Mouse (Mus musculus) left cerebral cortex, adult 2 months (tissue): ENCODE data around the gene Frmd4b. TPM values are rescaled to one million over a fixed set of nuclear protein-coding genes. Genes with fewer than 3 reads are reported as not detected.
A peak's percentile ranks its signal among the peaks of the same experiment; 100 is the strongest.

Experiments
- DNase-seq, 2 experiments: peaks; one replicate each; pipeline ENCODE4 v3.0.0; 2021 to 2022; ENCODE audit warnings: low spot score in 2 of 2, mixed read lengths in 1 of 2; ENCODE audit errors: extremely low spot score in 1 of 2
- H3K27ac ChIP-seq: fragments of 200-600 bp; 2 replicates; pipeline ENCODE4 v1.8.1; 2022
- H3K4me3 ChIP-seq: fragments of 200-600 bp; 2 replicates; pipeline ENCODE4 v1.8.1; 2022
- CTCF ChIP-seq: fragments of 200-600 bp; IDR thresholded peaks from 2 replicates; pipeline ENCODE4 v1.8.1; 2022; ENCODE audit warnings: antibody characterized with exemption, mild to moderate bottlenecking, moderate library complexity
- intact Hi-C: fragments of 180-260 bp; cut with DNase I; formaldehyde crosslinking; loops from one replicate; pipeline ENCODE4 v1.15.1; 2025
- total RNA-seq, 2 experiments: library from RNA; stranded (reverse); gene quantifications; 2 replicates each; pipeline ENCODE4 v1.2.3; 2021

The Frmd4b gene
- total RNA-seq, 2 experiments from 2014 or later, result 14.2 to 15.6 TPM

- no peak overlapping the region for H3K27ac ChIP-seq
- no peak for TF ChIP-seq CTCF
- intact Hi-C loops, result no loop called here
Observed at GRCm38 (mm10) chr6:97341628-97342027, 275.7 kb downstream of the Frmd4b start.

GRCm38 (mm10) chr6:97341148-97341547 lies 276.2 kb downstream of the Frmd4b start:
- intact Hi-C loops, result no loop called here
- Histone ChIP-seq H3K4me3 (no peak overlapping the region), H3K27ac (no peak overlapping the region)
- no peak for TF ChIP-seq CTCF
- no peak for DNase-seq

More at GRCm38 (mm10) chr6:97341628-97342027, 275.7 kb downstream of the Frmd4b start:
- H3K4me3 ChIP-seq, result no peak overlapping the region
- DNase-seq, result no peak

DNA sequence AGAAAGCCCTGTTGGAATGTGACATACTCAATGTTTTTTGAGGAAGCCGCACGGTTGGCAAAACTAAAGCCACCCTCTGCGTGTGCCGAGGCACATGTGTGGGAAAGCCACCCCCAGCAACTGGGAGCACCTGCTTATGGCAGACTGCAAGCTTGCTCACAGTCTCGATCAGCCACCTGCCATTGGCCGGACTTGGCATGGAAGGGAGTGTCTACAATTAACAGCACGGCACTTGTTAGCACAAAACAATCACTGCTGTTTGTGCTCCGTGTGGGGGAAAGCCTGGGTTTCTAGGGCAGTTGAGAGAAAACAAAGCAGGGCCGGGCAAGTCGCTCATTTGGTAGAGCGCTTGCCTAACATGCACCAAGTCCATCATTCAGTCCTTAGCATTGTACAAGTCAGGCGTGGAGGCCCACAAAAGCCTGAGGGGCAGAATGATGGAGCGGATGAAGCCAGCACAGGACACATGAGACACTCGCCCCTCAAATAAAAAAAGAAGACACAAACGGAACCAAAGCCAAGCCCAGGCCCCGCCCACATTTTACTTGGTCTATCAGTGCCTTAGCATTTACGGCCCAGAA lies 277.0 kb downstream of the Frmd4b start:
- no peak for TF ChIP-seq CTCF
- intact Hi-C loops, result no loop called here

DNA sequence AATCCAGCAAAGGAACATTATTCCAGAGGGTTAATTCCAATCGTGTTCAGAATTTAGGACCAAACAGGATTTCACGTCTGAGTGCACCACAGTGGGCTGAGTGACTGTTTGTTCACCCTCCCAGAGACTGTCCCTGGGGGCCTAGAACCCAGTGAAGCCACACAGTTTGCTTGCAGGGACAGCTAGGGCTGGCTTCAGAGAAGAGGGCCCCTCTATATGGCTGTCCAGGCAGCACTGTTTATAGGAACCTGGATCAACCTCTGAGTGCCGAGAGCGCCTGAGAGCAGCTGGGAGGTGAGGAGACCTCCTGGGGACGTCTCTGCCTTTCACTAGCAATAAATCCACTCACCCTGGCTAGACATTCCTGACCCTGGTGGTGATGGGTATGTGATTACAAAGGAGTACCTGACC lies 278.1 kb downstream of the Frmd4b start:
- intact Hi-C loops, result no loop called here
- no peak overlapping the region for H3K27ac ChIP-seq
- DNase-seq, result no peak
- H3K4me3 ChIP-seq, result no peak overlapping the region
- no peak for TF ChIP-seq CTCF

More for the DNA sequence above, 277.0 kb downstream of the Frmd4b start:
- no peak overlapping the region for H3K27ac ChIP-seq
- peak in 1 of 2 experiments; percentile 14 for DNase-seq
- H3K4me3 ChIP-seq, result no peak overlapping the region

GRCm38 (mm10) chr6:97338843-97339242 lies 278.5 kb downstream of the Frmd4b start:
- H3K4me3 ChIP-seq, result no peak overlapping the region
- intact Hi-C loops, result no loop called here
- no peak for DNase-seq
- H3K27ac ChIP-seq, result no peak overlapping the region
- TF ChIP-seq CTCF, result no peak

DNA sequence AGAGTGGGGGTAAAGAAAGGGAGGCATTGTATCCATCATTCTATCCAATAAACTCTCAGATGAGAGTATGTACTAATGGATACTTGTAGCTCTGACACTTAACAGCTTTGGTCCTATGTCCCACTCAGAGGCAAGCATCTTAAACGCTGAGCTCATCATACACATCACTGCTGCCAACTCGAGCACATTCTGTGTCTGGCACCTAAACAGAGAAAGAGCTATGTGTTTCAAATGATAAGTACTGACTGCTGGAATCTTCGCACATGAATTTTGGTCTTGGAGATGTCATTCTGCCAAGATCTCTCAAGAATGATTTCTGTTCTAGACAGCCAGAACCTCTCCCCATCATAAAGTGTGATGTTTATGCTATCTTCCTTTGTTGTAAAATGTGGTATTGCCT lies 284.0 kb downstream of the Frmd4b start:
- Histone ChIP-seq H3K27ac (no peak overlapping the region; the same call in 1 of the 2 replicates), H3K4me3 (no peak overlapping the region)
- intact Hi-C loops, result no loop called here
- DNase-seq, result no peak
- no peak for TF ChIP-seq CTCF

DNA sequence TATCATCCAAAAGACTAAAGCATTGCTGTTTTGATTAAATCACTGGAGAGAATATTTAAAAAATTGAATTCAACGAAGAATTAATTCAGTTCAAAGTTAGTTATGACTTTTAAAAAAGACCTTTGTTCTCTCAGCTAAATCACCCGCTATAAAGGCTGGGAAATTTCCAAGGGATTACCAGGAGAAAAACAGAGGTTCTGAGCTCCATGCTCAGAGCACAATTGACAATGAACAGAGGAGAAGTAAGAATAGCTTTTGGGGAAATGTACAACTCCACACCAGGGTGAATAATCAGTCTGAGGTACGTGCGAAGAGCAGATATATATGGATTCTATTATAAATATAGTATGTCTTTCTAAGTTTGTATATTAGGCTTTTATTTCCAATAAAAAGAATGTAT lies 293.4 kb downstream of the Frmd4b start:
- H3K4me3 ChIP-seq, result no peak overlapping the region
- no peak for TF ChIP-seq CTCF
- intact Hi-C loops, result no loop called here
- no peak for DNase-seq
- no peak overlapping the region; the same call in 1 of the 2 replicates for H3K27ac ChIP-seq

DNA sequence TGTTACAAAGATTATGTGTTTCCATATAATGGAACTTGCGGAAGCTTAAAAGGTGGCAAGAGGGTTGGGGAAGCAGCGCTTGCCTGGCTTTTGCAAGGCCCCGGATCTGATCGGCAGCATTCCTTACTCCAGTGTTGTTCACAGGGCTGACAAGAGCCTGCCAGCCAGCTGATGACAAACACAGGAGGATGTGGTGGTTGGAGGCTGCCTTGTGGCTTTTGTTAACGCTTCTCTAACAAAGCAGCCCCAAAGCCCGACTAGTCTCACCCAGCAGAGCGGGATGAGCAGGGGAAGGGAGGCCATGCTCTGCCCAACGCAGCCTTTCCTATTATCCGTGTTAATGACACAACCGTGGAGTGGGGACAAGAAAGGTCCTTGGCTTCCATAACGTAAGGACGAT lies 295.2 kb downstream of the Frmd4b start:
- TF ChIP-seq CTCF, result no peak
- intact Hi-C loops, result no loop called here
- no peak overlapping the region for H3K4me3 ChIP-seq
- DNase-seq, result no peak
- no peak overlapping the region for H3K27ac ChIP-seq

DNA sequence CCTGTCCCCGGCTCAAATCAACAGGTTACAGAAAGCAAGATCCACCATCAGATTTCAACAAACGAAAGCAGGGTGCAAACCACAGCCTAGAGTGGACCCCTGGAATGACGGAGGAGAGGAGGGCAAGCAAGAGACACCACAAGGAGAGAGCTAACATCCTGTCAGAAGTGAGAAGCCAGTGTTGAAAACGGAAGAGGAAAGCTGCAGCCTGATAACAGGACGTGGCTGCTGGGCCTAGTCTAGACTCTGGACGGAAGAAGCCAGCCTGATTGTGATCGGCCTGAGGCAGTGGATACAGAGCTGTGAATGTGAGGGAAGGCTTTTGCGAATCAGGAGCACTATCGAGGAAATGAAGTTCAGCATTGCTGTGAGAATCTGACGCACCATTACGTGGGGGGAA lies 296.2 kb downstream of the Frmd4b start:
- Histone ChIP-seq H3K27ac (no peak overlapping the region), H3K4me3 (no peak overlapping the region)
- intact Hi-C loops, result no loop called here
- no peak for TF ChIP-seq CTCF
- DNase-seq, result no peak

DNA sequence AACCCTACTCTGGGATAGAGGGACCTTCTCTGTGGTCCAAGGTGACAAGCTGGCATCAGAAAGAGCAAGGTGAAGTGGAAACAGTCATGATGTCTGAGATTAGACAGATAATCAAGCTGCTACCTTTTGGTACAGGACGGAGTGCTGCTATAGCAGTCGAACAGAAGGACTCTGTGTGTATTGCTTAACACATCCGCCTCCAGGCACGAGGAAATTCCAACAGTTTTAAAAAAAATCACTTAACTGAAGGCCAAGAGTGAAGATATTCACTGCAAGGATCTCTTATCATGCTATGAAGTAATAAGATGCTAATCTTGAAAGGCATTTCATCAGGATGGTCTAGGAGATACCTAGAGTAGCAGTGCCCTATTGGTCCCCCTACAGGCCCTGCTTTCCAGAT lies 298.3 kb downstream of the Frmd4b start:
- no peak for TF ChIP-seq CTCF
- no peak overlapping the region for H3K27ac ChIP-seq
- intact Hi-C loops, result no loop called here
- no peak overlapping the region for H3K4me3 ChIP-seq
- DNase-seq, result no peak

- intact Hi-C loops, result no loop called here
- TF ChIP-seq CTCF, result no peak
- Histone ChIP-seq H3K4me3 (no peak overlapping the region), H3K27ac (no peak overlapping the region)
- DNase-seq, result no peak
Observed at GRCm38 (mm10) chr6:97317956-97318355, 299.4 kb downstream of the Frmd4b start.

GRCm38 (mm10) chr6:97316716-97317115 lies 300.6 kb downstream of the Frmd4b start:
- TF ChIP-seq CTCF, result no peak
- no peak for DNase-seq

DNA sequence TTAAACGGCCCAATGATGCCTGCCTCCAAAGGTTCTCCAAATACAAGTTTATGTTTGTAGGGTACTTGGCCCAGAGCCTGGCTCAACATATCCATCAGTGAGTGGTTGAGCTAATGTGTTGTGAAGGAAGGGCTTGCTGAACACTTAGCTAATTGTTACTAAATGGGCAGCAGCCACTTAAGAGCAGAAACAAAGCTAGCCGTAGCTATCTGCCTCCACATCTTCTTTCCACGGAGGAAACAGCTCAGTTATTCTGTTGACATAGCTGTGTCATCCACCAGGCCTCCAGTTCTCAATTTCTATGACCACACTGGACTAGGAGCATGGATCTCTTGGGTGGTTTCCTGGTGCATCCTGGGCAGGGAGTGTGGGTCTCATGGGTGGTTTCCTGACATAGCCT lies 302.0 kb downstream of the Frmd4b start:
- H3K4me3 ChIP-seq, result no peak overlapping the region
- intact Hi-C loops, result no loop called here
- TF ChIP-seq CTCF, result no peak
- no peak overlapping the region for H3K27ac ChIP-seq
- DNase-seq, result no peak

More at GRCm38 (mm10) chr6:97316716-97317115, 300.6 kb downstream of the Frmd4b start:
- intact Hi-C loops, result no loop called here
- Histone ChIP-seq H3K4me3 (no peak overlapping the region), H3K27ac (no peak overlapping the region)
